Mouse (Mus musculus) myocyte (in vitro differentiated cells): ENCODE results near the gene Edn2. TPM values are rescaled to one million over a fixed set of nuclear protein-coding genes. Genes with fewer than 3 reads are reported as not detected.

Experiments
- H3K27me3 ChIP-seq: one replicate; pipeline ENCODE4 v1.6.1; 2011; ENCODE audit not compliant: control insufficient read depth, insufficient read depth, insufficient read length
- H3K36me3 ChIP-seq: one replicate; pipeline ENCODE4 v1.6.1; 2011; ENCODE audit not compliant: control insufficient read depth, insufficient read depth
- H3K4me2 ChIP-seq: one replicate; pipeline ENCODE4 v1.6.1; 2011; ENCODE audit warnings: low read depth, control low read depth
- H3K4me3 ChIP-seq: one replicate; pipeline ENCODE4 v1.5.1; 2011; ENCODE audit warnings: mild to moderate bottlenecking, control low read depth, moderate library complexity
- H3K79me2 ChIP-seq: one replicate; pipeline ENCODE4 v1.6.1; 2011; ENCODE audit not compliant: control insufficient read depth, insufficient read depth
- H3ac ChIP-seq: one replicate; pipeline ENCODE4 v1.6.1; 2011; ENCODE audit not compliant: control insufficient read depth, insufficient read length
- CEBPB ChIP-seq: IDR thresholded peaks from 2 replicates; pipeline ENCODE4 v1.6.1; 2011; ENCODE audit warnings: mild to moderate bottlenecking, moderate library complexity; ENCODE audit not compliant: poor library complexity, insufficient read depth, severe bottlenecking
- E2F4 ChIP-seq: IDR thresholded peaks from one replicate; pipeline ENCODE4 v1.6.1; 2011; ENCODE audit warnings: mild to moderate bottlenecking, control low read depth, moderate library complexity; ENCODE audit not compliant: insufficient read depth
- MAX ChIP-seq: IDR thresholded peaks from one replicate; pipeline ENCODE4 v1.6.1; 2011; ENCODE audit warnings: low read depth, mild to moderate bottlenecking, control low read depth
- MYOD1 ChIP-seq, 3 experiments: IDR thresholded peaks; one replicate each; pipeline ENCODE4 v1.6.1; 2011; ENCODE audit warnings: control low read depth in 2 of 3, low read depth in 2 of 3, mild to moderate bottlenecking in 2 of 3, moderate library complexity in 1 of 3; ENCODE audit not compliant: insufficient read length in 2 of 3, control insufficient read depth in 1 of 3
- MYOG ChIP-seq, 3 experiments: IDR thresholded peaks; one replicate each; pipeline ENCODE4 v1.6.1; 2011; ENCODE audit warnings: control low read depth in 2 of 3, low read depth in 2 of 3, mild to moderate bottlenecking in 2 of 3; ENCODE audit not compliant: insufficient read length in 2 of 3, control insufficient read depth in 1 of 3, insufficient read depth in 1 of 3
- POLR2A ChIP-seq: IDR thresholded peaks from one replicate; pipeline ENCODE4 v1.6.1; 2011; ENCODE audit warnings: low read depth, mild to moderate bottlenecking, control low read depth, moderate library complexity; ENCODE audit not compliant: insufficient read length
- POLR2AphosphoS2 ChIP-seq: IDR thresholded peaks from one replicate; pipeline ENCODE4 v1.6.1; 2011; ENCODE audit warnings: low read depth, control low read depth; ENCODE audit not compliant: insufficient read length
- REST ChIP-seq: IDR thresholded peaks from one replicate; pipeline ENCODE4 v1.6.1; 2011; ENCODE audit warnings: mild to moderate bottlenecking, control low read depth, moderate library complexity; ENCODE audit not compliant: insufficient read depth, insufficient read length
- SRF ChIP-seq: IDR thresholded peaks from one replicate; pipeline ENCODE4 v1.6.1; 2011; ENCODE audit warnings: low read depth; ENCODE audit not compliant: control insufficient read depth, insufficient read length
- TCF12 ChIP-seq: IDR thresholded peaks from one replicate; pipeline ENCODE4 v1.6.1; 2011; ENCODE audit warnings: mild to moderate bottlenecking, control low read depth; ENCODE audit not compliant: poor library complexity, insufficient read depth, severe bottlenecking
- TCF3 ChIP-seq: IDR thresholded peaks from one replicate; pipeline ENCODE4 v1.6.1; 2011; ENCODE audit warnings: low read depth, control low read depth; ENCODE audit not compliant: insufficient read length
- USF1 ChIP-seq: IDR thresholded peaks from one replicate; pipeline ENCODE4 v1.6.1; 2011; ENCODE audit warnings: low read depth, mild to moderate bottlenecking, control low read depth, moderate library complexity
- polyA plus RNA-seq: library from polyadenylated mRNA; unstranded; fragments of >200 nt; fragmentation: generic; extraction: Trizol; gene quantifications from one replicate; pipeline ENCODE4 v1.2.1, GENCODE M21; 2012; ENCODE audit warnings: missing spikeins

Edn2 gene
- polyA plus RNA-seq, 1 experiment: not detected

GRCm38 (mm10) chr4:120163242-120163641 lies 2.2 kb downstream of the Edn2 start:
- H3K27me3 ChIP-seq: no peaks in the 10 kb centered on the region
- no peaks in the 10 kb centered on the region for H3K79me2 ChIP-seq
- no peaks in the 10 kb centered on the region for H3K36me3 ChIP-seq
- H3ac ChIP-seq: no peak overlapping the region
- TF ChIP-seq E2F4 (no peak), CEBPB (no peak), SRF (no peak), TCF3 (no peak), MAX (no peak), POLR2AphosphoS2 (no peak)
- no peak overlapping the region for H3K4me3 ChIP-seq
- no peak overlapping the region for H3K4me2 ChIP-seq

- Histone ChIP-seq H3K79me2 (no peaks in the 10 kb centered on the region), H3K27me3 (no peaks in the 10 kb centered on the region), H3ac (no peak overlapping the region), H3K36me3 (no peaks in the 10 kb centered on the region), H3K4me2 (no peak overlapping the region), H3K4me3 (no peak overlapping the region)
- no peak for TF ChIP-seq REST
- TF ChIP-seq TCF12: no peak
- TF ChIP-seq SRF: no peak
- no peak for TF ChIP-seq MYOD1 (IDR thresholded peaks at IDR 0.05; ENCODE audit: control insufficient read depth in 1 of 3, insufficient read length in 2 of 3, low read depth in 2 of 3)
Observed at GRCm38 (mm10) chr4:120164316-120164715, 3.3 kb downstream of the Edn2 start.

- Histone ChIP-seq H3K4me3 (no peak overlapping the region), H3K27me3 (no peaks in the 10 kb centered on the region), H3K79me2 (no peaks in the 10 kb centered on the region), H3K4me2 (no peak overlapping the region), H3ac (no peak overlapping the region), H3K36me3 (no peaks in the 10 kb centered on the region)
- TF ChIP-seq POLR2AphosphoS2 (no peak), MYOG (IDR thresholded peaks at IDR 0.05; ENCODE audit: control insufficient read depth in 1 of 3, insufficient read depth in 1 of 3, insufficient read length in 2 of 3, low read depth in 2 of 3) (peak in 1 of 3 experiments; percentile 25), REST (no peak)
Observed at GRCm38 (mm10) chr4:120167778-120168177, 6.8 kb downstream of the Edn2 start.

- Histone ChIP-seq H3K36me3 (no peaks in the 10 kb centered on the region), H3K27me3 (no peaks in the 10 kb centered on the region), H3K4me2 (no peak overlapping the region), H3K4me3 (no peak overlapping the region), H3ac (no peak overlapping the region), H3K79me2 (no peaks in the 10 kb centered on the region)
- no peak for TF ChIP-seq TCF12
Observed at GRCm38 (mm10) chr4:120168346-120168745, 7.3 kb downstream of the Edn2 start.

- Histone ChIP-seq H3K79me2 (no peaks in the 10 kb centered on the region), H3K36me3 (no peaks in the 10 kb centered on the region), H3K4me3 (no peak overlapping the region), H3K4me2 (peak overlapping the region; percentile 18), H3ac (no peak overlapping the region), H3K27me3 (peaks cover 5% of the 10 kb centered on the region)
- TF ChIP-seq MAX: no peak
- no peak for TF ChIP-seq MYOD1 (IDR thresholded peaks at IDR 0.05; ENCODE audit: control insufficient read depth in 1 of 3, insufficient read length in 2 of 3, low read depth in 2 of 3)
- TF ChIP-seq TCF3: no peak
- TF ChIP-seq TCF12: no peak
- no peak for TF ChIP-seq SRF
- no peak for TF ChIP-seq REST
- no peak for TF ChIP-seq POLR2A
- no peak for TF ChIP-seq CEBPB
- no peak for TF ChIP-seq MYOG (IDR thresholded peaks at IDR 0.05; ENCODE audit: control insufficient read depth in 1 of 3, insufficient read depth in 1 of 3, insufficient read length in 2 of 3, low read depth in 2 of 3)
- no peak for TF ChIP-seq E2F4
- TF ChIP-seq USF1: no peak
- TF ChIP-seq POLR2AphosphoS2: no peak
Observed at GRCm38 (mm10) chr4:120170387-120170936, 9.5 kb downstream of the Edn2 start.
